Mouse (Mus musculus) adrenal gland, postnatal 25 days (tissue): ENCODE results near the gene Gm17521. TPM values are rescaled to one million over a fixed set of nuclear protein-coding genes. Genes with fewer than 3 reads are reported as not detected.
"Not testable (repeated sequence)": the region's sequence is repeated elsewhere in the genome, so short reads cannot be mapped to it uniquely, and the experiment has no call there.

ENCODE experiments used
- DNase-seq: peaks from one replicate; pipeline ENCODE4 v3.0.0; 2021; ENCODE audit warnings: mixed read lengths
- long read RNA-seq: library from polyadenylated mRNA; stranded (forward); transcript quantifications from one replicate; pipeline ENCODE4 v2.0.0, GENCODE M21; 2021
- total RNA-seq: library from RNA; stranded (reverse); gene quantifications from 2 replicates; pipeline ENCODE4 v1.2.3, GENCODE M21; 2021

Gene Gm17521
- not detected in 2 replicates for total RNA-seq
- long read RNA-seq: 0 reads

DNA sequence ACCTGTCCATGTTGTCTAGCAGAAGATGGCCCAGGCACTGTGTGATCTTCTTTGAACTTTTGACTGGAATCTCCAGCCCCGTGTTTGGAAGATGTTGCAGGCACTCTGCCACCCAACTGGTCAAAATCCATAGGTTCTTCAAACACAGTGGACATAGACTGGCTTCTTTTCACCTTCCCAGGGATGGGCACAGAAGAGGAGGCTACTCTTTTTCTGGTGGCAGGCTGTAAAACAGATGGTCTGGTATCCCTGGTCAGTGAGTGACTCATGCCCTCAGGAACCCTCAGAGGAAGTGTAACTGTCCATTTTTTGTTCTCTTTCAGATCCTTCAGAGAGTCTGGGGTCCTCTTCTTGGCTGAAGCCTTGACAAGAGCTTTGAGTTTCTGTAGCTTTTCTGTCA, at the start of gene Gm17521:
Gm17521 (minus strand) TSS at position 101 of the 400 bp plus-strand sequence.
- DNase-seq: not testable (repeated sequence)

DNA sequence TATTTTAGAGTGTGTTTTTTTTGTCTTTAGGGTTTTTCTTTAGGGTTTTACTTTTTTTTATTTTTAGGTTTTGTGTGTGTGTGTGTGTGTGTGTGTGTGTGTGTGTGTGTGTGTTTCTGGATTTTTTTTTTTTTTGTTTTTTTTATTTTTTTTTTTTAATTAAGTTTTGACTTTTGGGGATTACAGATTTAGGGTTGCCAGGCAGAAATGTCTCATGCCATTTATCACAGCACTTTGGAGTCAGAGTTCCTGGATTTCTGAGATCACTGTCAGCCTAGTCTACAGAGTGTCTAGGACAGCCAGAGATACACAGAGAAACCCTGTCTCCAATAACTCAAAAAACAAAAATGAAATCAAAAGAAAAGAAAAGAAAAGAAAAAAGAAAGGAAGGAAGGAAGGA, 14.5 kb upstream of the Gm17521 start:
- DNase-seq: no peak

DNA sequence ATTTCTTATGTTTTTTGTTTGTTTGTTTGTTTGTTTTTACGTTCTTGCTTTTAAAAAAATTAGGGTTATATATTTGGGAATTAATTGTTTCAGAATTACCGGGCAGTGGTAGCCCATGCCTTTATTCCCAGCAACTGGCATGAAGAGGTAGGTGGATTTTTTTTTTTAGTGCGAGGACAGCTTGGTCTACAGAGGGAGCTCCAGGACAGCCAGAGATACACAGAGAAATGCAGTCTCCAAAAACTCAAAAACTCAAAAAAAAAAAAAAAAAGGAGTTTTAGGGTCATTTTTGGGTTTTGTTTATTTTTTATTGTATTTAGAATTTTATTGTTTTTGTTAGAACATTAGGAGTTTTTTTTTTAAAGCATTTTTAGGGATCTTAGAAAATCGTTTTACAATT, 14.0 kb upstream of the Gm17521 start:
- no peak for DNase-seq

Other genes starting within 250 kb of the Gm17521 start
- gene Cldn34c1, start 73.8 kb upstream of the Gm17521 start, total RNA-seq: 3.4 and 5.9 TPM in 2 replicates
- not detected in 2 replicates for gene Srsx, start 192.8 kb upstream of the Gm17521 start, total RNA-seq
- gene Gm17577, start 217.2 kb upstream of the Gm17521 start, total RNA-seq: not detected in 2 replicates